8 mouse cellular contexts compared by ENCODE assay signal in genomic region chr17:25813471-25813870, GRCm38 (mm10). TPM values are rescaled to one million over a fixed set of nuclear protein-coding genes. Genes with fewer than 3 reads are reported as not detected.
DNase-seq lines count a peak whose midpoint lies in the region; ATAC-seq and TF ChIP-seq lines count a peak whose summit lies in the region.

No protein-coding gene starts in this region.

- peaks cover 13% of the 10 kb centered on the region; the same call in 1 of the 2 replicates for H3K27me3 ChIP-seq in thymus, adult 2 months (ENCODE audit: control insufficient read depth, insufficient read depth, low read length)
- H3K27me3 ChIP-seq in limb, embryonic 14.5 days (ENCODE audit: control insufficient read depth, insufficient read depth, low read length) = peaks cover 38% of the 10 kb centered on the region
- no peaks in the 10 kb centered on the region for H3K27me3 ChIP-seq in myocyte (ENCODE audit: control insufficient read depth, insufficient read depth, insufficient read length)
- H3K27me3 ChIP-seq in stomach, postnatal 0 days (ENCODE audit: control insufficient read depth, insufficient read depth, low read length) = 0 out of 2 replicates have a peak, but pooled peaks cover 2% of the 10 kb centered on the region

- 6% methylated on average over 20 of the region's 20 CpGs for WGBS in thymus, adult 2 months
- WGBS in limb, embryonic 14.5 days = 1% methylated on average over 16 of the region's 20 CpGs
- whole genome bisulfite sequencing in stomach, postnatal 0 days = 4% methylated on average over 20 of the region's 20 CpGs

- no peaks in the 10 kb centered on the region for H3K36me3 ChIP-seq in thymus, adult 2 months (ENCODE audit: control insufficient read depth, insufficient read depth, low read length)
- H3K36me3 ChIP-seq in limb, embryonic 14.5 days (ENCODE audit: control insufficient read depth, insufficient read depth, low read length) = no peaks in the 10 kb centered on the region
- no peaks in the 10 kb centered on the region for H3K36me3 ChIP-seq in myocyte (ENCODE audit: control insufficient read depth, insufficient read depth)
- no peaks in the 10 kb centered on the region for H3K36me3 ChIP-seq in stomach, postnatal 0 days (ENCODE audit: control insufficient read depth, insufficient read depth, low read length)

- no peaks in the 10 kb centered on the region for H3K4me1 ChIP-seq in thymus, adult 2 months (replicated peaks; ENCODE audit: control insufficient read depth, insufficient read depth, low read length)
- H3K4me1 ChIP-seq in limb, embryonic 14.5 days (ENCODE audit: control insufficient read depth, insufficient read depth, low read length) = peaks cover 9% of the 10 kb centered on the region
- no peaks in the 10 kb centered on the region for H3K4me1 ChIP-seq in stomach, postnatal 0 days (replicated peaks; ENCODE audit: control insufficient read depth, insufficient read depth)

- no peak overlapping the region for H3K27ac ChIP-seq in thymus, adult 2 months (ENCODE audit: control insufficient read depth, insufficient read depth, low read length)
- H3K27ac ChIP-seq in limb, embryonic 14.5 days (replicated peaks; ENCODE audit: low read depth, low read length) = no peak overlapping the region
- H3K27ac ChIP-seq in stomach, postnatal 0 days (replicated peaks) = no peak overlapping the region

- no peak overlapping the region for H3K4me3 ChIP-seq in thymus, adult 2 months (ENCODE audit: control insufficient read depth, insufficient read depth, low read length)
- H3K4me3 ChIP-seq in limb, embryonic 14.5 days (replicated peaks; ENCODE audit: low read length) = no peak overlapping the region
- no peak overlapping the region for H3K4me3 ChIP-seq in myocyte
- H3K4me3 ChIP-seq in stomach, postnatal 0 days (ENCODE audit: low read depth, low read length) = no peak overlapping the region

- TF ChIP-seq CTCF in thymus, adult 2 months (IDR thresholded peaks at IDR 0.05; ENCODE audit: borderline replicate concordance, control insufficient read depth, extremely low read depth, insufficient read depth, low read length, poor library complexity) = 0 out of 2 replicates have a peak, but pooled peaks have one; percentile 54
- peak; percentile 80 for TF ChIP-seq CTCF in stomach, postnatal 0 days (IDR thresholded peaks at IDR 0.05; ENCODE audit: low read depth)

- H3K4me2 ChIP-seq in limb, embryonic 14.5 days (replicated peaks; ENCODE audit: low read depth, low read length, severe bottlenecking) = no peak overlapping the region
- no peak overlapping the region for H3K4me2 ChIP-seq in myocyte (ENCODE audit: low read depth)
- H3K4me2 ChIP-seq in stomach, postnatal 0 days (replicated peaks; ENCODE audit: low read depth) = no peak overlapping the region

- no peak overlapping the region for H3K9ac ChIP-seq in limb, embryonic 14.5 days (ENCODE audit: low read depth, low read length, severe bottlenecking)
- H3K9ac ChIP-seq in stomach, postnatal 0 days (ENCODE audit: low read length) = no peak overlapping the region

- no peak for TF ChIP-seq POLR2A in thymus, adult 2 months (IDR thresholded peaks at IDR 0.05; ENCODE audit: control insufficient read depth, extremely low read depth, insufficient read depth, low read length, poor library complexity)
- no peak for TF ChIP-seq POLR2A in limb, embryonic 14.5 days (IDR thresholded peaks at IDR 0.05; ENCODE audit: borderline replicate concordance, extremely low read depth, insufficient read depth, insufficient read length)
- no peak for TF ChIP-seq POLR2A in myocyte (IDR thresholded peaks at IDR 0.05; ENCODE audit: insufficient read length, low read depth)

- H3K79me2 ChIP-seq in myocyte (ENCODE audit: control insufficient read depth, insufficient read depth) = no peaks in the 10 kb centered on the region

- H3K9me3 ChIP-seq in limb, embryonic 14.5 days (ENCODE audit: control insufficient read depth, low read length) = no peaks in the 10 kb centered on the region
- H3K9me3 ChIP-seq in stomach, postnatal 0 days (ENCODE audit: control insufficient read depth, low read length) = no peaks in the 10 kb centered on the region

- TF ChIP-seq EP300 in stomach, postnatal 0 days (optimal IDR thresholded peaks at IDR 0.05) = no peak

- peak; percentile 77 for DNase-seq in thymus, adult 2 months
- DNase-seq in thymus, adult 18-20 months = no peak
- peak; percentile 89 for DNase-seq in gastrocnemius, postnatal 10 days
- DNase-seq in kidney, adult 8-10 months = peak; percentile 71 to 85
- DNase-seq in limb, embryonic 14.5 days (ENCODE audit: low spot score) = peak; percentile 88
- DNase-seq in stomach, postnatal 0 days (ENCODE audit: low spot score) = peak; percentile 93

- no peak overlapping the region for H3ac ChIP-seq in myocyte (ENCODE audit: control insufficient read depth, insufficient read length)

- ATAC-seq in common myeloid progenitor, adult 5-6 weeks (replicated peaks; ENCODE audit: low read depth, poor library complexity, severe bottlenecking) = peak; percentile 90
- ATAC-seq in limb, embryonic 14.5 days (ENCODE audit: low FRiP score, low read depth) = peak; percentile 50; the same call in 1 of the 2 replicates
- ATAC-seq in stomach, postnatal 0 days (ENCODE audit: low FRiP score, low TSS enrichment) = peak; percentile 69

TF ChIP-seq in myocyte, 11 proteins besides CTCF, POLR2A, EP300 and RAD21:
- TF ChIP-seq MYOG (IDR thresholded peaks at IDR 0.05; ENCODE audit: control insufficient read depth in 1 of 3, insufficient read depth in 1 of 3, insufficient read length in 2 of 3, low read depth in 2 of 3) (peak in 1 of 3 experiments; percentile 14), REST (IDR thresholded peaks at IDR 0.05; ENCODE audit: insufficient read depth, insufficient read length) (peak; percentile 99), POLR2AphosphoS2 (IDR thresholded peaks at IDR 0.05; ENCODE audit: insufficient read length, low read depth) (no peak), MYOD1 (IDR thresholded peaks at IDR 0.05; ENCODE audit: control insufficient read depth in 1 of 3, insufficient read length in 2 of 3, low read depth in 2 of 3) (no peak)

RNA-seq across cellular contexts. Expression of gene Fbxl16, which starts 4.6 kb away (rescaled TPM):
- 0.59 and 0.61 TPM in 2 replicates for polyA plus RNA-seq in thymus, adult 2 months (2012; rRNA removed)
- 0.18 TPM in 1 of 2 replicates, not detected in the other for total RNA-seq in common myeloid progenitor, adult 5-6 weeks (2017)
- total RNA-seq in gastrocnemius, postnatal 10 days (2021) = 1 to 10 TPM; 2.1 to 2.3 TPM
- 6.5 and 12.2 TPM in 2 replicates for polyA plus RNA-seq in limb, embryonic 14.5 days (2012; rRNA removed)
- polyA plus RNA-seq in limb, embryonic 14.5 days (2014; fragmentation: Nextera tagmentation; extraction: Ambion mirVana) = 2.0 and 2.5 TPM in 2 replicates
- polyA plus RNA-seq in myocyte (2012; fragmentation: generic; extraction: Trizol) = 6.0 TPM
- polyA plus RNA-seq in stomach, postnatal 0 days (2015; fragmentation: Nextera tagmentation; extraction: Ambion mirVana) = 1.3 and 1.9 TPM in 2 replicates

RNA-seq across cellular contexts. Expression of gene Wdr24, which starts 10.0 kb away (rescaled TPM):
- 86.3 and 89.1 TPM in 2 replicates for polyA plus RNA-seq in thymus, adult 2 months (2012; rRNA removed)
- 10.2 and 21.0 TPM in 2 replicates for total RNA-seq in common myeloid progenitor, adult 5-6 weeks (2017)
- 10 to 100 TPM in 1 of 2 experiments, 1 to 10 TPM in 1; 10.0 to 10.8 TPM for total RNA-seq in gastrocnemius, postnatal 10 days (2021)
- 45.1 and 56.1 TPM in 2 replicates for polyA plus RNA-seq in limb, embryonic 14.5 days (2012; rRNA removed)
- polyA plus RNA-seq in limb, embryonic 14.5 days (2014; fragmentation: Nextera tagmentation; extraction: Ambion mirVana) = 26.0 and 27.7 TPM in 2 replicates
- polyA plus RNA-seq in myocyte (2012; fragmentation: generic; extraction: Trizol) = 18.0 TPM
- 10.8 and 12.5 TPM in 2 replicates for polyA plus RNA-seq in stomach, postnatal 0 days (2015; fragmentation: Nextera tagmentation; extraction: Ambion mirVana)

RNA-seq across cellular contexts. Expression of gene Jmjd8, which starts 15.2 kb away (rescaled TPM):
- polyA plus RNA-seq in thymus, adult 2 months (2012; rRNA removed) = 78.1 and 83.2 TPM in 2 replicates
- total RNA-seq in common myeloid progenitor, adult 5-6 weeks (2017) = 15.4 and 21.7 TPM in 2 replicates
- 10 to 100 TPM; 22.1 to 25.8 TPM for total RNA-seq in gastrocnemius, postnatal 10 days (2021)
- 64.4 and 79.2 TPM in 2 replicates for polyA plus RNA-seq in limb, embryonic 14.5 days (2012; rRNA removed)
- polyA plus RNA-seq in limb, embryonic 14.5 days (2014; fragmentation: Nextera tagmentation; extraction: Ambion mirVana) = 41.5 and 46.3 TPM in 2 replicates
- polyA plus RNA-seq in myocyte (2012; fragmentation: generic; extraction: Trizol) = 15.5 TPM
- polyA plus RNA-seq in stomach, postnatal 0 days (2015; fragmentation: Nextera tagmentation; extraction: Ambion mirVana) = 29.7 and 31.5 TPM in 2 replicates

RNA-seq across cellular contexts. Expression of gene Metrn, which starts 16.5 kb away (rescaled TPM):
- polyA plus RNA-seq in thymus, adult 2 months (2012; rRNA removed) = 171 and 243 TPM in 2 replicates
- 26.7 and 27.8 TPM in 2 replicates for total RNA-seq in common myeloid progenitor, adult 5-6 weeks (2017)
- 10 to 100 TPM; 51.5 to 57.4 TPM for total RNA-seq in gastrocnemius, postnatal 10 days (2021)
- 83.6 and 119 TPM in 2 replicates for polyA plus RNA-seq in limb, embryonic 14.5 days (2012; rRNA removed)
- polyA plus RNA-seq in limb, embryonic 14.5 days (2014; fragmentation: Nextera tagmentation; extraction: Ambion mirVana) = 10.5 and 12.6 TPM in 2 replicates
- 44.4 TPM for polyA plus RNA-seq in myocyte (2012; fragmentation: generic; extraction: Trizol)
- 18.7 and 19.0 TPM in 2 replicates for polyA plus RNA-seq in stomach, postnatal 0 days (2015; fragmentation: Nextera tagmentation; extraction: Ambion mirVana)

RNA-seq across cellular contexts. Expression of gene AC134908.4, which starts 18.0 kb away (rescaled TPM):
- 1.1 TPM in 1 of 2 replicates, not detected in the other for polyA plus RNA-seq in thymus, adult 2 months (2012; rRNA removed)
- total RNA-seq in common myeloid progenitor, adult 5-6 weeks (2017) = 4.3 TPM in 1 of 2 replicates, not detected in the other
- total RNA-seq in gastrocnemius, postnatal 10 days (2021) = not detected
- not detected in 2 replicates for polyA plus RNA-seq in limb, embryonic 14.5 days (2012; rRNA removed)
- polyA plus RNA-seq in limb, embryonic 14.5 days (2014; fragmentation: Nextera tagmentation; extraction: Ambion mirVana) = 0.30 TPM in 1 of 2 replicates, not detected in the other
- polyA plus RNA-seq in myocyte (2012; fragmentation: generic; extraction: Trizol) = not detected
- 0.65 TPM in 1 of 2 replicates, not detected in the other for polyA plus RNA-seq in stomach, postnatal 0 days (2015; fragmentation: Nextera tagmentation; extraction: Ambion mirVana)

Comparison
In these comparisons a context has a peak if more than half of its experiments do, and no peak if none do; other contexts are left out.
1. DNase-seq: peak in thymus, adult 2 months (single experiment), gastrocnemius, postnatal 10 days (single experiment), kidney, adult 8-10 months (2 of 2), limb, embryonic 14.5 days (single experiment) and stomach, postnatal 0 days (single experiment); none in thymus, adult 18-20 months (0 of 2).
2. Peak in every context shown above with its lines, with median percentiles within 50 percentile points of each other: ATAC-seq.